Mouse (Mus musculus) hindbrain, embryonic 12.5 days (tissue): ENCODE results near the gene Mt3. TPM values are rescaled to one million over a fixed set of nuclear protein-coding genes. Genes with fewer than 3 reads are reported as not detected.

Experiments used
- ATAC-seq: fragments of 200-750 bp; cut with Nextera tagmentation; 2 replicates; pipeline ENCODE4 v1.8.0; 2017; ENCODE audit warnings: moderate TSS enrichment; ENCODE audit not compliant: low FRiP score
- H3K27ac ChIP-seq: fragments of 300-500 bp; sonication (generic); 2 replicates; pipeline ENCODE4 v1.5.1; 2016; ENCODE audit warnings: mild to moderate bottlenecking
- H3K27me3 ChIP-seq: fragments of 300-500 bp; sonication (generic); 2 replicates; pipeline ENCODE4 v1.6.1; 2016; ENCODE audit warnings: mild to moderate bottlenecking
- H3K36me3 ChIP-seq: fragments of 300-500 bp; sonication (generic); 2 replicates; pipeline ENCODE4 v1.6.1; 2016; ENCODE audit warnings: mild to moderate bottlenecking
- H3K4me1 ChIP-seq: fragments of 300-500 bp; sonication (generic); 2 replicates; pipeline ENCODE4 v1.6.1; 2016
- H3K4me2 ChIP-seq: fragments of 300-500 bp; sonication (generic); replicated peaks from 2 replicates; pipeline ENCODE4 v1.6.1; 2016; ENCODE audit warnings: mild to moderate bottlenecking
- H3K4me3 ChIP-seq: fragments of 300-500 bp; sonication (generic); 2 replicates; pipeline ENCODE4 v1.5.1; 2016; ENCODE audit warnings: mild to moderate bottlenecking
- H3K9ac ChIP-seq: fragments of 300-500 bp; sonication (generic); 2 replicates; pipeline ENCODE4 v1.6.1; 2016; ENCODE audit warnings: mild to moderate bottlenecking, moderate library complexity
- H3K9me3 ChIP-seq: fragments of 300-500 bp; sonication (generic); replicated peaks from 2 replicates; pipeline ENCODE4 v1.6.1; 2016; ENCODE audit warnings: mild to moderate bottlenecking
- WGBS: fragments of 180-500 bp; shearing (Covaris S2); methylation state at CpG from one replicate; pipeline ENCODE4 v1.1.7; 2016; 5-methylcytosine and 5-hydroxymethylcytosine counted together
- polyA plus RNA-seq: library from polyadenylated mRNA; unstranded; fragments of >200 nt; fragmentation: Nextera tagmentation; extraction: Ambion mirVana; gene quantifications from 2 replicates; pipeline ENCODE4 v1.2.1, GENCODE M21; 2016

Mt3 gene
- polyA plus RNA-seq, 1 experiment from 2014 or later: 33.1 TPM

DNA sequence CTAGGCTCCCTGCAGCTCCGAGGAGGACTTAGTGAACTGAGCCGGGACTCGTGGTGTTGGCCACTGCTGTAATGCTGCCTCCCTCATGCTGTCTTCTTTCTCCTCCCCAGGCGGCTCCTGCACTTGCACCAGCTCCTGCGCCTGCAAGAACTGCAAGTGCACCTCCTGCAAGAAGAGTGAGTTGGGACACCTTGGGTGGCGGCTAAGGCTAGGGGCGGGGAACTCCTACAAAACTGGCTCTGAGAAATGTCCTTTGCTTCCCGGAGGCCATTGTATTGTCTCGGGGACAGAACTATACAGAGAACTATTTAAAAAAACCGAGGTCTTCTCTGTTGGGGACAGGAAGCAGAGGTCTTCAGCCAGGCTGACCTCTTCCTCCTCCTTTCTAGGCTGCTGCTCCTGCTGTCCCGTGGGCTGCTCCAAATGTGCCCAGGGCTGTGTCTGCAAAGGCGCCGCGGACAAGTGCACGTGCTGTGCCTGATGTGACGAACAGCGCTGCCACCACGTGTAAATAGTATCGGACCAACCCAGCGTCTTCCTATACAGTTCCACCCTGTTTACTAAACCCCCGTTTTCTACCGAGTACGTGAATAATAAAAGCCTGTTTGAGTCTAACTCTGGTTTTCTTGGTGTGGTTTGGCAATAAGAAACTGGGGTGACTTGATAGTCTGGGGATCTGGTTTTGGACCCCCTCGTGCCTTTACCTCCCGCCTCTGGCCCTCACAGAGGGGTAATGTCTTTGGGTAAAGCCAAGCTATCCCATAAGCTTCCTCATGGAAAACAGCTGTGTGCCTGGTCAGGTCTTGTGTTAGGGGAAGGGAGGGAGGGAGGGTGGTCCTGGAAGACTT, 27.5 kb downstream of the Mt3 start:
- Histone ChIP-seq H3K4me2 (peak overlapping the region; percentile 86), H3K27me3 (peaks cover 98% of the 10 kb centered on the region), H3K27ac (no peak overlapping the region), H3K9me3 (no peaks in the 10 kb centered on the region), H3K9ac (0 out of 2 replicates have a peak overlapping the region, but pooled peaks have one; percentile 0), H3K36me3 (no peaks in the 10 kb centered on the region), H3K4me1 (peaks cover 25% of the 10 kb centered on the region), H3K4me3 (peak overlapping the region; percentile 43)
- ATAC-seq: no peak
- WGBS: 2% methylated on average over 25 of the region's 25 CpGs

DNA sequence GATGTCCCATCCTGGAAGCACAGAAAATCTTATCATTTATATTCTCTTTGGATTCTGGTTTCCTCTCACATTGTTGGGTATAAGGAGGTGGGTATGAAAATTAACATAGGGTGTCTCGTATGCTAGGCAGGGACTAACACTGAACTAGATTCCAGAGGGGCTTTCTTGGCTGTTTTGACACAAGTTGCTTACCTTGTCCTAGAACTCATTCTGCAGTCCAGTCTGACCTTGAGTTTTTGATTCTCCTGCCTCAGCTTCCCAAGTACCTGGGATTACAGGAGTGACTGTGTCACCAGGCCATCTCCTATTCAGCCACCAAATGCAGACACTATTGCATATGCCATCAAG, 28.1 kb downstream of the Mt3 start:
- no peak overlapping the region for H3K4me3 ChIP-seq

DNA sequence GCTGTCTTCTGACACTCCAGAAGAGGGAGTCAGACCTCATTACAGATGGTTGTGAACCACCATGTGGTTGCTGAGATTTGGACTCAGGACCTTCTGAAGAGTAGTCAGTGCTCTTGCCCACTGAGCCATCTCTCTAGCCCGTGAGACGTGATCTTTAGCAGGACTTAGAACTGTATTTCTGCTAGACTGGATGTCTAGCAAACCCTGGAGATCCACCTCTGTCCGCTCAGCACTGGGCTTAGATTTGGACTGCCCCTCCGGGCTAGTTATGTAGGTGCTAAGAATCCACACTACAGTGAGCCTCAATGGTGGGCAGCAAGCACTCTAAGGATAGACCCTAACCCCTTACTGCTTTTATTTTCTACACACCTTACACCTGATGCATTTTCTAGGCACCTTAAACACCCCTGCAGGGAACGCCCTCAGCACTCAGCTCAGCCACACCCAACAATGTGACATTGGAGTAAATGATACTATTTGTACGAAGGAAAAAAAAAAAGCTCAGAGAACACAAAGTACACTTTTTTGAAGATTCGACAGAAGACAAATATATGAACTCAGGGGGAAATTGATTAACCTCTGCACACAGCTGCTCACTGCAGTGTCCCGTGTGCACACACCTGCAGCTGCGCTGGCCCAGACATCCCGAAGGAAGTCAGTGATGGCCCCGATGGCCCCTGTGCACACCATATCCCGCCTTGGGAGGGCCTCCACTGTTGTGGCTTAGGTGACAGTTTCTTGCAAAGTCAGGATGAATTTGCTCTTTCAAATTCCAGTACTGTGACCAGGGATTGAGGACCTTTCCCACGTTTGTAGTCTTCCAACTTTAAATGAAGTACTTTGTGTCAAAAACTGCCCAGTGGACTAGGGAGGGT, 29.9 kb downstream of the Mt3 start:
- peaks cover 96% of the 10 kb centered on the region for H3K27me3 ChIP-seq
- 0 out of 2 replicates have a peak overlapping the region, but pooled peaks have one; percentile 40 for H3K4me2 ChIP-seq
- no peaks in the 10 kb centered on the region for H3K36me3 ChIP-seq
- H3K9ac ChIP-seq: no peak overlapping the region
- H3K4me1 ChIP-seq: peaks cover 36% of the 10 kb centered on the region
- no peak for ATAC-seq
- no peak overlapping the region for H3K27ac ChIP-seq
- no peak overlapping the region for H3K4me3 ChIP-seq
- H3K9me3 ChIP-seq: no peaks in the 10 kb centered on the region
- WGBS: 68% methylated on average over 13 of the region's 13 CpGs

More for the DNA sequence above, 28.1 kb downstream of the Mt3 start:
- H3K9me3 ChIP-seq: no peaks in the 10 kb centered on the region
- no peaks in the 10 kb centered on the region for H3K36me3 ChIP-seq
- ATAC-seq: no peak
- 83% methylated on average over 1 of the region's 1 CpGs for WGBS
- no peak overlapping the region for H3K27ac ChIP-seq
- H3K4me1 ChIP-seq: peaks cover 25% of the 10 kb centered on the region
- H3K4me2 ChIP-seq: no peak overlapping the region; the same call in 1 of the 2 replicates
- no peak overlapping the region for H3K9ac ChIP-seq
- peaks cover 96% of the 10 kb centered on the region for H3K27me3 ChIP-seq

DNA sequence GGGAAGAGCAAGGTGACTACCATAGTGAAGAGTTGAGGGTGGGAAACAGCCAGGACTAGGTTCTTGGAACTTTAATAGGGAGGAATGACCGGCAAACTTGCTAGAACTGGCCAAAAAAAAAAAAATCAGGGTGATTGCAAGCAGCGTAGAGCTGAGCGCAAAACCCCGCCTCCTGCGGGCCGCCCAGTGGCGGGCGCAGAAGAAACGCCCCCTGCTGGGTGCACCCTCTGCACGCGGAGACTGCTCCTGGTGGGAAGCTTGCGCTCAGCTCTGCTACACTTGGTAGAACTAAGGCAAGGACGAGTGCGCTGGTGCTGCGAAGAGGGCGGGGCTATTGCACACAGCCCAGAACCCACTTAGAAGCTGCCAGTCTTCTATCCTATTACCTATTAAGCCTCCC, 30.7 kb downstream of the Mt3 start:
- H3K27ac ChIP-seq: no peak overlapping the region
- H3K27me3 ChIP-seq: peaks cover 93% of the 10 kb centered on the region
- H3K4me1 ChIP-seq: peaks cover 41% of the 10 kb centered on the region
- peak overlapping the region; percentile 18; the same call in 1 of the 2 replicates for H3K9ac ChIP-seq
- H3K4me2 ChIP-seq: peak overlapping the region; percentile 40
- H3K4me3 ChIP-seq: 0 out of 2 replicates have a peak overlapping the region, but pooled peaks have one; percentile 11
- no peaks in the 10 kb centered on the region for H3K9me3 ChIP-seq
- peak; percentile 18; the same call in 1 of the 2 replicates for ATAC-seq
- H3K36me3 ChIP-seq: no peaks in the 10 kb centered on the region
- WGBS: under 1% methylated on average over 16 of the region's 16 CpGs

DNA sequence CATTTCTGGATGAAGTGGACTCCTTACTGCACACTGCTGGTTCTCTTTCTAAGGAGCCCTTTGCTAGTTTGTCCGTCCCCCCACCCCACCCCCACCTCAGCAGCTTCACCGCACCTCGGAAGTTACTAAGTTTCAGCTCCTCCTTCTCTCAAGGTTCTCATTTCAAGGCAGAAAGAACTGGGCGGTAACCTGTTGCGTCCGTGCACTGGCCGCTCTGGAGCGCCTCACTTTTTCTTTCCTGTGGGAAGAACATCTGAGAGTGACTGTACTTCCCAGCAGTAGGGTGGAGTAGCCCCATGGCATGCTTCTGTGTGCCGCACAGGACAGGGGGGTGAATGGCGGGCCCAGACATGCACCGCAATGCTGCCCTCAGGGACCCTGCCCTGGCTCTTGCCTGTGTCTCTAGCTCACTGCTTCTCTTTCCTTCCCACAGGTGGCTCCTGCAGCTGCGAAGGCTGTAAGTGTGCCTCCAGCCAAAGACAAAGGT, 32.0 kb downstream of the Mt3 start:
- no peak overlapping the region for H3K9ac ChIP-seq
- ATAC-seq: no peak
- no peak overlapping the region for H3K4me2 ChIP-seq
- no peak overlapping the region for H3K27ac ChIP-seq
- H3K27me3 ChIP-seq: peaks cover 81% of the 10 kb centered on the region
- H3K4me3 ChIP-seq: no peak overlapping the region
- no peaks in the 10 kb centered on the region for H3K9me3 ChIP-seq
- 25% methylated on average over 12 of the region's 12 CpGs for WGBS
- peaks cover 35% of the 10 kb centered on the region for H3K4me1 ChIP-seq
- H3K36me3 ChIP-seq: no peaks in the 10 kb centered on the region

DNA sequence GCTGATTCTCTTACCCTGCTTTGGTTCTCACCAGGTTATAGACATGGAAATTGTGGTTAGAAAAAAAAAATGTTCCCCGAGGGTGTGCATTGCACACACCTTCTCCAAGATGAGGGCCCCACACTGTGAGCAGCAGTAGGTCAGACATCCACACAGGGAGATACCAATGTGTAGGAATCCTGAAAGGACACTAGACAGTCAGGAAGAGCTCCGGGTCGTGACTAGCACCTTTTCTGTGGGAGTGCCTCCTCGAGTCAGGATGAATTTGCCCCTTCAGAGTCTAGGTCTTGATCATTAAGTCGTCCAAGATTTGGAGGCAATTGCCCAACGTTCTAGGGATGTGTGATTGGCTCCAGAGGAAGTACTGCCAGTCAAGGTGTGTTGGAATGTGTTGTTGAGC, 33.4 kb downstream of the Mt3 start:
- Histone ChIP-seq H3K4me2 (no peak overlapping the region), H3K27me3 (peaks cover 67% of the 10 kb centered on the region), H3K4me3 (no peak overlapping the region), H3K9ac (no peak overlapping the region), H3K27ac (no peak overlapping the region), H3K9me3 (no peaks in the 10 kb centered on the region), H3K4me1 (peaks cover 29% of the 10 kb centered on the region), H3K36me3 (no peaks in the 10 kb centered on the region)
- WGBS: 71% methylated on average over 6 of the region's 6 CpGs
- no peak for ATAC-seq

DNA sequence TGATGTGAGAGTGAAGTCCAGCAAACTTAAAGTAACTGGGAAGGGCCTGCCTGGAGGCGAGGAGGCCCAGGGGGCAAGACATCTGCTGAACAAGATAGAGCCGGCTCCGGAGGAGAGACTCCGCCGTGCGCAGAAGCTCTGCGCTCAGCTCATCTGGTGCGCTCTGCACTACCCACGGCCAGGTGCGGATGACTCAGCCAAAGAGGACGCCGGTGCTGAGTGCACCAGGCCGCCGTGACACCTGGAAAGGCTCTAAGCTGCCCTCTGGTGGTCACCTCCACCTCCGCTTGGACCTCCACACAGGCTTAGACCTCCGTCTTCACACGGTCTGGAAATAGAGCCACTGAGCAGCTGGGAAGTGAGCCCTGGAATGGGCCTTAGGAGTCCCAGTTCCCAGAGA, 34.1 kb downstream of the Mt3 start:
- peaks cover 34% of the 10 kb centered on the region for H3K4me1 ChIP-seq
- H3K27ac ChIP-seq: no peak overlapping the region
- 3% methylated on average over 17 of the region's 17 CpGs for WGBS
- H3K9ac ChIP-seq: no peak overlapping the region
- no peaks in the 10 kb centered on the region for H3K9me3 ChIP-seq
- H3K4me3 ChIP-seq: no peak overlapping the region
- ATAC-seq: peak; percentile 39; the same call in 1 of the 2 replicates
- H3K36me3 ChIP-seq: no peaks in the 10 kb centered on the region
- peaks cover 62% of the 10 kb centered on the region for H3K27me3 ChIP-seq
- H3K4me2 ChIP-seq: peak overlapping the region; percentile 37

DNA sequence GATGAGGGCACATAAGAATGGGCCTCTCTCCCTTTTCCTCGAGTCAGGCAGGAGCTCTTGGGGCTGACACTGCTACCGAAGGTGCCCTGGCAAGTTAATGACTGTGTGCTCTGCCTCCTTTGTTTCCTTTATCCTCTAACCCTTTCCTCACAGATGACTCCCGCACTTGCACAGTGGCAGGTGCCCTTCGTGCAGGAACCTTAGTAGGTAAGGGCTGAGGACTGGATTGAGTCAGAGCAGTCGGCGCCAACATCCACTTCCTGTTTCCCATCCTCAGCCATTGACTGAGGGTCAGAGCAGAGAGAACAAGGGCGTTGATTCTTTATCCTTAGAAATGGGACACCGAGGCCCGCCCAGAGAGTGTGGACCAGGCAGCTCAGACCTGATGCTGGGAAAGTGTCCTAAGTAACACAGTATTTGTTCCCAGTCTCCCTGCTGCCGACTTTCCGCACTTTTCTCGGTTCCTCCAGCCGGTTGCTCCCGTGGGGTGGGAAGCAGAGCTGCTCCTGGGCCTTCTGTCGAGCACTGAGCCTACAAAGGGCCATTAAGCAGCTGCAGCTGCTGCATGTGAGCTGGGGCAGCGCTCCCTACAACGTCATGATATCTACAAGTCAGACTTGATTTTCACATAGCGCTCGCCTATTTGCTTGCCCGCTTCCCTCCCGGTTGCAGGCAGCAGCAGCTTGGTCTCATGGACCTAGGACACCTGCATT, 35.0 kb downstream of the Mt3 start:
- WGBS: 29% methylated on average over 21 of the region's 21 CpGs
- no peak for ATAC-seq
- Histone ChIP-seq H3K4me1 (peaks cover 34% of the 10 kb centered on the region), H3K27ac (no peak overlapping the region), H3K4me3 (no peak overlapping the region), H3K9me3 (no peaks in the 10 kb centered on the region), H3K36me3 (no peaks in the 10 kb centered on the region), H3K9ac (no peak overlapping the region), H3K4me2 (peak overlapping the region; percentile 19; the same call in 1 of the 2 replicates), H3K27me3 (peaks cover 53% of the 10 kb centered on the region)

DNA sequence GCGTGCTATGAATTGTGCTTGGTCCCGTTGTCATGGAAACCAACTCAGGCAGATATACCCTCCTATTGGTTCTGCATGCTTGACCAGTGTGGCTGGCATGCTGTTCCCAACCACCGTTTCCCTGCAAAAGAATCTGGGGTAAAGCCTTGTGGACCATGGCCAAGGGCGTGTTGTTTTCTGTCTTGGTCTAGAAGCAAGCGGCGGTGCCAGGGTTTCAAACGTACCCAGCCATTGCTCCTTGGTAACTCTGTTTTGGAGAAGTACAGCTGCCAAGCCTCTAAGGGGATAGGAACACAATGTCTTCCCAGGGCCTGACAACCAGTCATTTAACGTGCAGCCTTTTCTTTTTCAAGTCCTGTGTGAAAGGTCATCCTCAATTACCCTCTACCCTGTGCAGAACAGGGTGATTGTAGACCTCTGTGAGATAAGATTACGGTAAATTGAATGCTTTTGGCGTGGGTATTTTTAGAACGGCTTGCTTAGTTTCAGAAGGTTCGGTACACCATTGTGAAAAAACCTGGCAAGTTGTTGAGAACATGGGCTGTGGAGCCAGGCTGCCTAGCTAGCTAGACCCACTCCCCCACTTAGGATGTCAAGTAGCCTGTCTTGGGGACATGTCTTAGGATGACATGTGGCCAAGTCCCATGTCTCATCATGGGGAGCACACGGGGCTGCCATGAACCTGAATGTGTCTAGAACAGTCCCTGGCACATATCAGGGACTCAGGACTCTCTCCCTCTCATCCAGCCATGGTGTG, 37.0 kb downstream of the Mt3 start:
- H3K27me3 ChIP-seq: peaks cover 33% of the 10 kb centered on the region
- H3K9ac ChIP-seq: no peak overlapping the region
- peak overlapping the region; percentile 14; the same call in 1 of the 2 replicates for H3K27ac ChIP-seq
- H3K4me3 ChIP-seq: no peak overlapping the region
- H3K36me3 ChIP-seq: no peaks in the 10 kb centered on the region
- peaks cover 25% of the 10 kb centered on the region for H3K4me1 ChIP-seq
- 60% methylated on average over 13 of the region's 13 CpGs for WGBS
- ATAC-seq: no peak
- H3K9me3 ChIP-seq: no peaks in the 10 kb centered on the region
- H3K4me2 ChIP-seq: no peak overlapping the region

DNA sequence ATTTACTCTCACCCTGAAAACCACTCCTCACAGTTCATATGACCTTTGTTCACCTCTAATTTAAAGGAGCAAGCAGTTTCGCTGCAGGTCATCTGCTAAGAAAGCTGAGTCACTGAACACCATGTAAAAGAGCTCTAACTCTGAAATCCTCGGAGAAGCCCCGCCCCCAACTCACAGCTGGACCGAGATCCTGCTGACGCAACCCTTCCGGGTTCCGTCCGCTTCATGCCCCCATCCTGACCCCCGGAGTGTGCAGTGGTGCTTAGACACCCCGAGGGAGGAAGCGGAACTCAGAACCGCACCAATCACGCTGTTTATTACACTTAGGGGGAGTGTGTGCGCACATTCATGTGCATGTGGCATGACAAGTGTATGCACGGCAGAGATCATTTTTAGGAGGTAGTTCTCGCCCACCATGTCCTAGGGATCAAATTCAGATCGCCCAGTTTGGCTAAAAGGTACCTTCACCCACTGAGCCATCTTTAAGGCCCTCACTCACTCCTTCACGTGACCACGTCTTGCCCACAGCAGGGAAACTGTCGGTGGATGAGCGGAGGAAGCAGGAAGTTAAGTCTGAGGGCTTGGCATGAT, 38.8 kb downstream of the Mt3 start:
- H3K9ac ChIP-seq: no peak overlapping the region
- 23% methylated on average over 21 of the region's 21 CpGs for WGBS
- ATAC-seq: no peak

DNA sequence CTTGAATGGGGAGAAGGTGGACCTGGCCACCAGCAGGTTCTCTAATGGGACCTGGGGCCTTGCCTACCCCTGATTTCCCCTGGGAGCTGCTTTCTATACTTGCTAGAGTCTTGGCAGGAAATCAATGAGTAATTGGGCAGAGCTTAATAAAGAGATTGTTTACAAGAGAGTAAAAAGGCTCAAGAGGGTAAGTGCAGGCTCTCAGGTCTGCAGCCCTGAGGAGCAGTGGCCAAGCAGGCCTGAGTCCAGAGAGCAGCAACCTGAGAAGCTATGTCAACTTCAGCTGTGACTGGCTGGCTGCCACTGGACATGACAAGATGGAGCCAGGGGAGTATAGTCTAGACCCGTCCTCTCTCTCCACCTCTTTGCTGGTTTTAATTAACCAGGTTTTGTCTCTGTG, 40.5 kb downstream of the Mt3 start:
- WGBS: 58% methylated on average over 1 of the region's 1 CpGs
- Histone ChIP-seq H3K9me3 (no peaks in the 10 kb centered on the region), H3K36me3 (no peaks in the 10 kb centered on the region), H3K27ac (no peak overlapping the region), H3K27me3 (no peaks in the 10 kb centered on the region; the same call in 1 of the 2 replicates), H3K4me2 (no peak overlapping the region), H3K9ac (no peak overlapping the region), H3K4me3 (no peak overlapping the region), H3K4me1 (0 out of 2 replicates have a peak, but pooled peaks cover 9% of the 10 kb centered on the region)
- no peak for ATAC-seq

More for the DNA sequence above, 38.8 kb downstream of the Mt3 start:
- H3K36me3 ChIP-seq: no peaks in the 10 kb centered on the region
- H3K4me2 ChIP-seq: peak overlapping the region; percentile 50
- peaks cover 17% of the 10 kb centered on the region for H3K27me3 ChIP-seq
- H3K4me3 ChIP-seq: peak overlapping the region; percentile 20
- H3K9me3 ChIP-seq: no peaks in the 10 kb centered on the region
- peaks cover 25% of the 10 kb centered on the region for H3K4me1 ChIP-seq
- H3K27ac ChIP-seq: no peak overlapping the region
